Mouse (Mus musculus) ovary, postnatal 14 days (tissue): ENCODE data around the gene Fam89a.

Experiments
- DNase-seq: peaks from one replicate; pipeline ENCODE4 v3.0.0; 2022; ENCODE audit warnings: low spot score

Fam89a gene

DNA sequence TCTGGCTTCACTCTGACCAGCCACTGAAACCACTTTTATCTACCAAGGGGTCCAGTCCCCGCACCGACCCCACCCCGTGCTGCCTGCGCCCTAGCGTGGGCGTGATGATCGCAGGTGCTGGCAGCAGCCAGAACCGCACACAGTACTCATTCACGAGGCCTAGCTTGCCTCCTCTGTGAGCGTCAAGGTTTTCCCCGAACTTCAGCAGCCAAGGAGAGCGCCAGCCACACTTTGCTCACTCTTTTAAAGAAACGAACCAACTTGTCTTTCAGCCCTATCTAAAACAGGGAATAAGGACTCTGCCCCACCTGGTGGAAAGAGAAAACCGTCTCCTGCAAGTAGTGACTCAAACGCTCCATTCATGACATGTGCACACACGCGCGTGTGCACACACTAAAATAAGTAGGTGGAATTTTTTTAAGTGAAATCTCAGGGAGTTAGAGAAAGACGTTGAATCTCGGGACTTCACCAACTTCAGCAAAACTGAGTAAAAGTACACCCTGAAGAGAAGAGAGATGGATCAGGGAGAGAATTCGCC lies 762 bp upstream of the Fam89a start:
- no peak for DNase-seq

DNA sequence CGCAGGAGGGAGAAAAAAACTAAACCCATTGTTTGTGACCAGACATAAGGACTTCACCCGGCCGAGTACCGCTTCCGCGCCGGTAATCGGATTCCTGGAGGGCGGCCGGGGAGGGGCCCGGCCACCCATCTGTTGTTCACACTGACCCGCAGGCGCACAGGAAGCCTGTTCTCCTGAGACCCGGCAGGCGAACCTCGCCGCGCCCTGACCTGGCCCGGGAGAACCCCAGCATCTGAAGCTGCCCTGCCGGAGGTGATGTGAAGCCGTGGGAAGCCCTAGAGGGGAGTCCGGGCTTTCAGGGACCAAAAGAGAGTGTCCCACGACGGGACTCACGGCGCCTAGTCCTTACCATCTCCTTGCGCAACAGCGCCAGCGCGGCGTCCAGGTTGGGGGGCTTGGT lies 441 bp downstream of the Fam89a start:
- no peak for DNase-seq

DNA sequence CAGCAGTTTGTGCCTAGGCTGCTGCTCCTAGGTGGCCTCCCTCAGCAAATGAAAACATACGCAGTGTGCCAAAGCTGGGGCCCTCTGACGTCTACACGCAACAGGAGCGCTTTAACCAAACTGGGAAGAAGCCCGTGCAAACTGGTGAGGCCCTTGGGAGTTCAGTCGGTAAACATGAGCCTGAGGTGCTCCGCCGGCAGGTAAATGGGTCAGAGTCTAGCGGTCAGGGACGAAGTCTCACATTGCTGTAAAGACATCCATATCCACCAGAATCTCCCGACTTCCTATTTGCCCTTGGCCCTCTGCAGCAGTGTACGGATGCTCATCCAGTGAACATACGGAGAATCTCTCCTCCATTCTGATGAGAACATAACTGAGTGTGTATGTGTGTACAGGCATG lies 5.0 kb downstream of the Fam89a start:
- DNase-seq: no peak

DNA sequence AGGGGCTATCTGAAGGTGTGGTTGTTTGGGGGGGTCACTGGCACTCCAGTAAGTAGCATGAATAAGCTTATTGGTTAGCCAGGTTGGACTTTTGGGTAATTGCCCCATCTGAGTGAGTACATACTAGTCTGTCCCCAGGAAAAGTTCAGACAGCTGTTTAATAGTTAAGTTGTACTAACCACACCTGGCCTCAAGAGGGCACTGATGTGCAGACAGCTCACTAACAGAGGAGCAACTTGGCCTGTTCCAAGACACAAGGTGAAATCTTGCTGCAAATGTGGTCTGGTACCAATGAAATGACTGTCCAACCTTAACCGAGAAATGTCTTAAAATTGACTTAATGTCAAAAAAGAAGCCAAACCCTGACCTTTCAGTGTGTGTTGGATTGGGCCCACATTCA lies 12.4 kb downstream of the Fam89a start:
- DNase-seq: no peak

DNA sequence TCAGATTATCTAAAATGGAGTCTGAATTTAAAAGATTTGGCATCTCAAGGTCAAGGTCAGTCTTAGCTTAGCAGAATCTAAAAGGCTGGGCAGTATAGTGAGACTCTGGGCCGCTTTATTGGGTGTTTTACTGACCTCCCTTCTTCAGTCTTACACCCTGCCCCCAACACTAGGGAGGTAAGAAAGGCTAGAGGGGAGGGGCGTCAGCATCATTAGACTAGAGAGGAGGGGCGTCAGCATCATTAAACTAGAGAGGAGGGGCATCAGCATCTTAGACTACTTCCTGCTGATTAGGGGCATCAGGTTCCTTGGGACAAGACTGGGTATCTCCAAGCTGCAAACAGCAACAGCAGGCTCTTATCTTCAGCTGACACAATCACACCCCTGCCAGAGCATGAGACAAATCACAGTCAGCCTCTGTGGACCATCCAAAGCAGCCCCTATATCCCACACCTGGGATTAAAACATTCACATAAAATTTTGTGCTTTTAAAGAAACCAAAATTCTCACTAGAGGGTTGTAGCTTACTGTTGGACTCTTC lies 16.2 kb downstream of the Fam89a start:
- no peak for DNase-seq

DNA sequence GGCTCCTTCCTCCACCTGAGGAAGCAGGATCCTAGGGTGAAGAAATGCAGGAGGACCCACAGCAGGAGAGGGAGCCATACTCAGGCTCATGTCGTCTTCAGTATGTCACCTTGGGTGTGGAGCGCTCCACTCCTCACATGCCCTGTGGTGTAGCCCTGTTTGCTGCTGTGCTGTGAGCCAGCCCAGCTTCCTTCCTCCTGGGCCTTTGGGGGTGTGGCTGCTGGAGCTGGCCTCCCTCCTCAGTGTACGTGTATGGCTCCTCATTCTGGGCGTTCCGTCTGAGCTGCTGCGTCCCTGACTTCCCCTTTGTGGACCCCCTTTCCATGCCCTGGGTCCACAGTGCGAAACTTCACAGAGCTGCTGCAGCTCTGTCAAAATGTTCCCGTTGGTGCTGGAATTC lies 18.8 kb downstream of the Fam89a start:
- DNase-seq: no peak

DNA sequence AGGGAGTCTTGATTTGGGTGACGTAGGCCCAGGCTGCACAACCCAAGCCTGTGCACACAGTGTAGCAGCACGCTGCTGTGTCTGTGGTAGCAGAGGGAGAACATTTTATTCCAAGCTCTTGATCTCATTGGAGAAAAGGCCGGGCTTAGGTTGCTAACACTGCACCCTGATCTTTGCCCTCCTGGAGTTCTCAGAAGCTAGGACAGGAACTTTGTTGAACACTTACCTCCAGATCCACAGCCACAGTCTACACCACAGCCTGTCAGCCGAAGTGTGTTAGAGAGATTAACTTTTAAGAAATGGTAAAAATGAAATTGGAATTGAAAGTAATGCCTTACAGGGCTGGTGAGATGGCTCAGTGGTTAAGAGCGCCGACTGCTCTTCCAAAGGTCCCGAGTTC lies 27.3 kb downstream of the Fam89a start:
- DNase-seq: no peak

DNA sequence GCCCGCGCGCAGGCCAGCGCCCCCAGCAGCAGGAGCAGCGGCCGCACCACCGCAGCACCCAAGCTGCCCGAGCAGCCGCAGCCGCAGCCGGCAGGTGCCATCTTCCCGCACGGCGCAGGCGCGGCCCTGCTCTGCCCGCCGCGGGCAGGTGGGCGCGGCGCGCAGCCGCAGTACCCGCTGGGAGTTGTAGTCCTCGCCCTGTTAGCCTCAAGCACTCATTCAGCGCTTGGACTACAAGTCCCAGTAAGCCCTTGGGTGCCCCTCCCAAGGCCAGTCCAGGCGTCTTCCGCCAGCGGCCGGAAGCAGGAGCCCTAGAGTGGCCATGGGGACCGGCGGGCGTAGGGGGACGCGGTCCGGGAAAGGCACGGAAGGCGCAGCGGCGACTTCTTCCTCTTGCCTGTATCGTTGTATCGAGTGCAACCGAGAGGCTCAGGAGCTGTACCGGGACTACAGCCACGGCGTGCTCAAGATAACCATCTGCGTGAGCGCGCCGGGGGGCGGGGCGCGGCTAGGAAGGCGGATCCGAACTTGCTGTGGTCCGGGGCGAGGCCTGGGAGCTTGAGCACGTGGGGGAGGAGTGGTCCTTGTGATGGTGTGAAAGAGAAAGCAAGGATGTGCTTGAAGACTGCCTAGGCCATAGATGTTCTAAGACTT lies 29.6 kb downstream of the Fam89a start, which contains the start of the genes Ttc13 and Arv1:
Gene Ttc13 (minus strand): TSS at position 122 of the 654 bp plus-strand sequence.
Gene Arv1 (plus strand): TSS at position 278 of the 654 bp plus-strand sequence.
- DNase-seq: peak; percentile 88

DNA sequence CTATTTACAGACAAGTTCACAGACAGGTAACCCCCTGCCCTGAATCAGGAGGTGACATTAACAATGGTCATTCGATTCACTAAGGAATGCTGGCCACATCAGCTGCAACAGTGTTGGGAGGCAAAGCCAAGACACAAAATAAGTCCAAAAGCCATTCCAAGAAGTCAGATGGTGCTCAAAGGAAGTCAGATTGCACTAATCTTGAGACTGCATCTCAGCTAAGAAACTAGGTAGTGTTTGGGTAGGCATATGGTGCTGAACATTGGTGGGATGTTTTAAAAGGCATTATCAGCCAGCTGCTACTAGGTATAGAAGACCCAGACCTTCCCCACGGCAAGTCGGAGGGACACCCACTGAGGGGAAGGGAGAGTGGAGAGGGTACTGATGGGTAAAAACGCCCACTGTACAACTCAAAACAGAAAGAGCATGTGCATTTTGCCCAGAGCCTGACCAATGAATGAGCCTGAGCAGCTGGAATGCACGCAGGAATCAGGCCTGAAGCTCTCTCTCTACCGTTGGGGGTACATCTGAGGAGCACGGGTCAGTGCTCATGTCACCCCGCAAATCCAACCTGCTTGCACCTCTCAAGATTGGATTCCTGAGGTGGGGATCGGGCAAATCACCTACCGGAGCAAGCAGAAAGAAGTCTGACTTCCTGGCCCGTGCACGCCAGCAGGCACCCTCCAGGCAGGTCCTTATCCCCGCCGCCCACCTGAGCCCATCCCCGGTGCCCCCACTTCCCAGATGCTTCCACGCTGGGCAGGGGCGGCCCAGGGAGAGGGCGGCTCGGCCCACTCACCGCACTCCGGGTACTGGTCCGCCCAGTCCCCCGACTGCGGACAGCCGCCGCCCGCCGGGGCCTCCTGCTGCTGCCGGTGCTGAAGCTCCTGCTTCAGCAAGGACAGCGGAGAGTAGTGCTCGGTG lies 30.4 kb downstream of the Fam89a start:
- no peak for DNase-seq

DNA sequence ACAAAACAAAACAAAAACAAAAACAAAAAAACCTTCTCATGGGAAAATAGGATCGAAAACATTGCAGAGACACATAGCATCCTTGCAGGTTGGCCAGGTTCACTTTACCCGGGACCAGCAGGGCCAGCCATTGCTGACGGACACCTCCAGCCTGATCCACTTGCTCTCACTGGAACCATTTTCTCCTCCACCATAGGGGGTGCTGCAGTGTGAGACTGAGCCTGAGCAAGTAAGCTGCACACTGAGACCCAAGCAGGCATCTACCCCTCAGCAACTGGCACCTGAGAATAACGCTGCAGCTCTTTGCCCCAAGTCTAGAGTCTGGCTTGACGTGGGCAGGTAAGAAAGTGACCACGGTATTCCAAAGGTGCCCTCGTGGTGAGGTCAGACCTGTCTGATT lies 31.5 kb downstream of the Fam89a start:
- no peak for DNase-seq

DNA sequence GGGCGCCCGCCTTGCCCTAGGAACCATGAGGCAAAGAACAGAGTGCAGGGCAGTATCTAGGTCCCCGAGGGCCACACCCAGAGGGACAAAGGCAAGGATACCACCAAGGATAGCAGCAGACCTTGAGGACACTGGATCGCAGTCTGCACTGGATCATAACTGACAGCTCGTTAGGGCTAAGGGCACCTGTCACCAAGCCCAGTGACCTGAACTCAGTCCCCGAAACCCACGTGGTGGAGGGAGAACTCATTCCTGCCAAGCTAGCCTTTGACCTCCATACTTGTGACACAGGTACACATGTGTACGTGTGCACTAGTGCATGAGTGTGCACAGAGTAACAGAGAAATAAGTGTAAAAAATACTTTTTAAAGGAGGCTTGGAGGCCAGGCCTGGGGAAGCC lies 35.9 kb downstream of the Fam89a start:
- DNase-seq: no peak

DNA sequence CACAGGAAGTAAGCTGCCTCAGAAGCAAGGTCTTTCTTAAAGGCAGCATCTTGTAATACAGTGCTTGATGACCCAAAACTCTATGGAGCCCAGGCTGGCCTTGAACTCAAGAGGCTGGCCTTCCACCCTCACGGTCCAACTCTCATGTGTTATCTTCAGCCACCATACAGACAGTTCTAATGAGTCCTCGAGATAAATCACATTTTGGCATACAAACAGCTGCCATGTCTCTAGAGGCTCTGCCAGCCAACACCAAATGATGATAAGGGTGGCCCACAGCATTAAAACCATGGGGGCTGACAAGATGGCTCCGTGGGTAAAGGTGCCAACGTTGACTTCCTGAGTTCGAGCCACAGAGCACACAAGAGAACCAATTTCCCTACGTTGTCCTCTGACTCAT lies 38.4 kb downstream of the Fam89a start:
- DNase-seq: no peak

DNA sequence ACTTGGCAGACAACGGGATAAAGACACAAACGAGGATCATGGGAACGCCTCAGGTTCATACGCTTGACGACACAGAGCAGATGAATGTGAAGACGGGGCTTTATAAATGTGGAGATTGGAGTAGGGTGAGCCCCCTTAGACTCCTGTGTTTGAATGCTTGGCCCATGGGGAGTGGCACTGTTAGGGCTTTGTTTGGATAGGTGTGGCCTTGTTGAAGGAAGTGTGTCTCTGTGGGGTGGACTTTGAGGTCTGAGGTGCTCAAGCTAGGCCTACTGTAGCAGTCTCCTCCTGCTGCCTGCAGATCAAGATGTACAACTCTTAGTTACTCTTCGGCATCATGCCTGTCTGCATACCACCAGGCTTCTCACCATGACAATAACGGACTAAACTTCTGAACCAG lies 45.8 kb downstream of the Fam89a start:
- no peak for DNase-seq

DNA sequence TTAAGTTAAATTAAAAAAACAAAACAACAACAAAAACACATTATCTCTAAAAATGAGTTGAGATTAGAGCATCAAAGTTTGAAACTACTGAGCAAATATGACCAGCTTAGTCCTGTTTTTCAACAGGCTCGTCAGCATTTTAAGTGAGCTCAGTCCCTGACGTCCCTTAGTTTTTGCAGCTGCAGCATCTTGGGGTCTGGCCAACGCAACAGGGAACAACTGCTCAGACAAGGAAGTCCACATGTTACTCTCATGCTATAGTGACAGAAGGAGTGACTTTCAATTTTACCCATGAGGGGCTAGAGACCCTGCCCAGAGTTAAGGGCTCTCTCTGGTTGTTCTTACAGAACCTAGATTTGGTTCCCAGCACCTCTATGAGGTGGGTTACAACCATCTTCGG lies 47.3 kb downstream of the Fam89a start:
- no peak for DNase-seq

DNA sequence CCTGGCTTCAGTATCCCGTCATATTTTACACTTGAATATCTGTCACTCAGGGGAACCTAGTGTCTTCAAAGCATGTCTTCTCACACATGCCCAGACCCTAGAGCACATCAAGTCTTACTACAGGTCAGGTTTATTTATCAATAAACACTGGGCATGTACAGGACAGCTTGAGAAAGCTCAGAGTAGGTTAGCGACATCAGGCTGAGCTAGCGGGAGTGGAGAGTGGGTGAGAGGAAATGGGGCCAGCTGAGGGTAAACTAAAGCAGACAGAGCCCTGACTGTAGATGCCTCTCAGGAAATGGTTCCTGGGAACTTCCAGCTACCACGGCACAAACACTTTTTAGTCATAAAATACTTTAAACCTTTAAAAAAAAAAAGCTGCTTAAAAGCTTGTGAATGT lies 48.1 kb downstream of the Fam89a start:
- DNase-seq: no peak

DNA sequence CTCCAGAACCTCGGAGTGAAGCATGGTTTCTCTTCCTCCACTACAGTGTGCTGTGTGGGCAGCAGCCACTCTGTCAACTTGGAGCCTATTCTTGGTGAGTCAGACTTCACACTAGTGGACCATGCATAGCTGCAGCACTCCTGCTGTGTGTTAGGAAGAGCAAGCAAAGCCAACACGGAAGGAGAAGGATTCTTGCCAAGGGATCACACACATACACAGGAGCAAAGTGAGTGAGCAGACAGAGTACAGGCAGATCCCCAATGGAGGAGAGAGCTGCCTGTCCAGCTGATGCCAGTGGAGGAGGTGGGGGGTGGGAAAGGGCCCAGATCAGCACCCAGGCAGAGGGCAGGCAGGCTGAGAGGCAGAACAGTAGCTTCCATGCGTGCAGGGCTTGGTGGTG lies 49.4 kb downstream of the Fam89a start:
- no peak for DNase-seq

DNA sequence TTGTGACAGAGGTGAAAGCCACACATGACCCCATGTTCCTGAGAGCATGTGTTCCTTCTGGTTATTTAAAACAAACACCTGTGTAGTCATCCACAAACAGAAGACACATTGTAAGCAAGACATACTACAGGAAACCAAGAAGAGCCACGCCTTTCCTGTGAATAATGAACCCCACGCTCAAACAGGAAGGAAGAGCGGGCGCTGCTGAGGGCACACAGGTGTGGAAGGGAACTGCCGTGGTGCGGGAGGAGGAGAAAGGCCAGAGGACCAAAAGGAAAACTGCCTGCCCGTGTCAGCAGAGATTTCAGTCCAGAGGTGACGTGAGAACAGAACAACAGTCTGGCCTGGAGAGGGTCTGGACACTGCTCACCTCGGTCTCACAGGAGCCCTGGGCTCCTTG lies 50.6 kb downstream of the Fam89a start:
- DNase-seq: no peak

DNA sequence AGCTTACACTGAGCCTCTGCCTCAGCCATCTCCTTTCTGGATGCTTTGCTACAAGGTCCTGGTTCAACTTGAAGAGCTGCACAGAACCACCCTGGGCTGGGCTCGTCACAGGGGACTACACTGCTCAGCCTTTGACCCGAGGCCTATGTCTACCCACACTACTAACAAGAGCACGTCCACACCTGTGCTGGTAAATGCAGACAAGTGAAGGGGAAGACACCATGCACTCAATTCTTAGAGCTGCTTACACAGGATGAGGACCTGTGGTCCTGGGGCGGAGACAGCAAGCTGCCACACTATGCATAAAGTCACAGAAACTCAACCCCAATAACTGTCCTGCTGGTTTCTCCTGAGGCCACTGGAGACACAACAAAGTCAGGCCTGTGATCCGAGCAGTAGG lies 51.4 kb downstream of the Fam89a start:
- DNase-seq: no peak

DNA sequence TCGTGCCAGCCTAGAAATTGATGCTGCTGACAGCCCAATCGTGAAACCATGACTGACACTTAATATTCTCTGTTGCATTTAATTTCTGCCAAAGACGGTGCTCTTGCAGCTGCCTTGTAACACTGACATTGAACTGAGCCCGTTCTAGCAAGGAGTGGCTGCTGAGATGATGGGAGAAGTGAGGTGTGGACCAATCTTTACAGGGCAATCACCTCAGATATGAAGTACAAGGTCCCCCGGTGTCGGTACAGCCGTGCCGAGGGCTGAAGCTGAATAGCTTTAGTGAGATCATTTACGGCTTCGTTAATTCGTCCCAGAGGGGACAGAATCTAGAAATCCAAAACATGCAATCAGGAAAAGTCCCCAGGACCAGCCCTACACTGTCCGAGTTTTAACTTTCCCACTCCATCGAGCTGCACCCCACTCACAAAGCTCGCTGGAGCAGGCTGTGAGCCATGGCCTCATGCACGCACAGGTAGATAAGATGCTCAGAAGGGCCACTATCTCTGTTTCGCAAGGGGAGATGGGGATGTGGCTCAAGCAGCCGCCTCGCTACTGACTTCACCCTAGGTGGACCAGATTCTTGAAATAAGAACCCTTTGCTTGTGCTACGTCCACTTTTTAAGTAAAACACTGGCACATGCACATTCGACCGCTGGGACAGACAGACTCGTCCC lies 56.1 kb downstream of the Fam89a start:
- DNase-seq: no peak

DNA sequence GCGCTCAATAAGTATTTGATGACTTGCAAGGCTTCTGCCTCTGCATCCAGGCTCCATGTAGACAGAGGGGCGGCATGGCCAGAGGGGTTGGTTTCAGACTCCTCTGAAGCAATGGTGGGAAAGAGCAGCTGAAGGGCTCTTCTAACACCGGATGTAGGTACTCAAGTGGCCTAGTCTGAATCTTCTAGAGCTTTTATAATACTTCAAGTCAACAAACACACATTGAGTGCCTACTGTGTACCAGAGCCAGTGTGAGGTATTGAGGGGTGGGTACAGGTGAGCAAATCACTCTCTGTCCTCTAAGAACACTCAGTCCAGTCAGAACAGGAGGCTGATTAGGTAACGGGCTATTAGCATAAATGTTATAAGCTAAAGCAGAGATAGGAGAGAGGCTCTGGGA lies 59.9 kb downstream of the Fam89a start:
- DNase-seq: no peak
